Mouse (Mus musculus): ENCODE measurements around the gene Tbl2. TPM values are rescaled to one million over a fixed set of nuclear protein-coding genes. Genes with fewer than 3 reads are reported as not detected.

Gene Tbl2
- total RNA-seq, 2 experiments from 2014 or later: 28.4 to 30.8 TPM

- intact Hi-C loops (cut with DNase I): no loop called here
- no peak for DNase-seq (ENCODE audit: low spot score in 2 of 2)
Measured at GRCm38 (mm10) chr5:135145532-135145931, 3.9 kb upstream of the Tbl2 start.

GRCm38 (mm10) chr5:135145955-135146354 lies 3.5 kb upstream of the Tbl2 start:
- intact Hi-C loops (cut with DNase I): no loop called here

GRCm38 (mm10) chr5:135148715-135149052 lies 773 bp upstream of the Tbl2 start:
- intact Hi-C loops (cut with DNase I): loop anchor here (1.0 to 2.0 kb wide), 2 partner anchors 20 to 38 kb away; partner anchors contain the start of genes Baz1b and Bcl7b
- no peak for DNase-seq (ENCODE audit: low spot score in 2 of 2)

More at GRCm38 (mm10) chr5:135145955-135146354, 3.5 kb upstream of the Tbl2 start:
- DNase-seq (ENCODE audit: low spot score in 2 of 2): no peak

GRCm38 (mm10) chr5:135149820-135150178 lies 342 bp downstream of the Tbl2 start:
- intact Hi-C loops (cut with DNase I): loop anchor here (1.0 to 2.0 kb wide), 2 partner anchors 19 to 37 kb away; partner anchors contain the start of genes Baz1b and Bcl7b
- no peak for DNase-seq (ENCODE audit: low spot score in 2 of 2)

GRCm38 (mm10) chr5:135156496-135156895 lies 7.0 kb downstream of the Tbl2 start:
- intact Hi-C loops (cut with DNase I): no loop called here
- no peak for DNase-seq (ENCODE audit: low spot score in 2 of 2)

- intact Hi-C loops (cut with DNase I): no loop called here
- DNase-seq (ENCODE audit: low spot score in 2 of 2): peak in 1 of 2 experiments; percentile 56
Measured at GRCm38 (mm10) chr5:135161221-135161620, 11.8 kb downstream of the Tbl2 start.

- intact Hi-C loops (cut with DNase I): no loop called here
- DNase-seq (ENCODE audit: low spot score in 2 of 2): no peak
Measured at GRCm38 (mm10) chr5:135161650-135162049, 12.2 kb downstream of the Tbl2 start.

GRCm38 (mm10) chr5:135162361-135162760 lies 12.9 kb downstream of the Tbl2 start:
- no peak for DNase-seq (ENCODE audit: low spot score in 2 of 2)
- intact Hi-C loops (cut with DNase I): no loop called here

- intact Hi-C loops (cut with DNase I): no loop called here
- DNase-seq (ENCODE audit: low spot score in 2 of 2): no peak
Measured at GRCm38 (mm10) chr5:135162821-135163220, 13.4 kb downstream of the Tbl2 start.

GRCm38 (mm10) chr5:135166909-135167308 lies 17.5 kb downstream of the Tbl2 start:
- DNase-seq (ENCODE audit: low spot score in 2 of 2): no peak
- intact Hi-C loops (cut with DNase I): no loop called here

- DNase-seq (ENCODE audit: low spot score in 2 of 2): no peak
- intact Hi-C loops (cut with DNase I): no loop called here
Measured at GRCm38 (mm10) chr5:135167469-135167868, 18.0 kb downstream of the Tbl2 start.

GRCm38 (mm10) chr5:135168063-135169062 lies 18.9 kb downstream of the Tbl2 start, which contains the start of gene Bcl7b:
Gene Bcl7b, plus strand, starts transcription at chr5:135168283.
- intact Hi-C loops (cut with DNase I): loop anchor here (1.0 kb wide), 2 partner anchors 19 kb away; partner anchors contain the start of genes Baz1b and Tbl2
- DNase-seq (ENCODE audit: low spot score in 2 of 2): peak; percentile 96 to 97

- DNase-seq (ENCODE audit: low spot score in 2 of 2): no peak
- intact Hi-C loops (cut with DNase I): no loop called here
Measured at GRCm38 (mm10) chr5:135169479-135169878, 20.0 kb downstream of the Tbl2 start.

- intact Hi-C loops (cut with DNase I): no loop called here
- DNase-seq (ENCODE audit: low spot score in 2 of 2): no peak
Measured at GRCm38 (mm10) chr5:135171688-135172220, 22.3 kb downstream of the Tbl2 start.

GRCm38 (mm10) chr5:135172986-135173385 lies 23.5 kb downstream of the Tbl2 start:
- DNase-seq (ENCODE audit: low spot score in 2 of 2): no peak
- intact Hi-C loops (cut with DNase I): no loop called here

- no peak for DNase-seq (ENCODE audit: low spot score in 2 of 2)
- intact Hi-C loops (cut with DNase I): no loop called here
Measured at GRCm38 (mm10) chr5:135175086-135175485, 25.6 kb downstream of the Tbl2 start.

GRCm38 (mm10) chr5:135178523-135178922 lies 29.1 kb downstream of the Tbl2 start:
- DNase-seq (ENCODE audit: low spot score in 2 of 2): no peak
- intact Hi-C loops (cut with DNase I): no loop called here

GRCm38 (mm10) chr5:135178996-135179395 lies 29.5 kb downstream of the Tbl2 start:
- intact Hi-C loops (cut with DNase I): no loop called here
- DNase-seq (ENCODE audit: low spot score in 2 of 2): peak; percentile 53 to 69

GRCm38 (mm10) chr5:135179616-135180015 lies 30.2 kb downstream of the Tbl2 start:
- intact Hi-C loops (cut with DNase I): no loop called here
- DNase-seq (ENCODE audit: low spot score in 2 of 2): no peak

GRCm38 (mm10) chr5:135180796-135181195 lies 31.3 kb downstream of the Tbl2 start:
- DNase-seq (ENCODE audit: low spot score in 2 of 2): no peak
- intact Hi-C loops (cut with DNase I): no loop called here

GRCm38 (mm10) chr5:135181776-135182175 lies 32.3 kb downstream of the Tbl2 start:
- no peak for DNase-seq (ENCODE audit: low spot score in 2 of 2)
- intact Hi-C loops (cut with DNase I): no loop called here

All from left cerebral cortex, postnatal 36 days (tissue).